Mouse (Mus musculus): Measurements from ENCODE around the gene Map3k12.

Gene Map3k12

DNA sequence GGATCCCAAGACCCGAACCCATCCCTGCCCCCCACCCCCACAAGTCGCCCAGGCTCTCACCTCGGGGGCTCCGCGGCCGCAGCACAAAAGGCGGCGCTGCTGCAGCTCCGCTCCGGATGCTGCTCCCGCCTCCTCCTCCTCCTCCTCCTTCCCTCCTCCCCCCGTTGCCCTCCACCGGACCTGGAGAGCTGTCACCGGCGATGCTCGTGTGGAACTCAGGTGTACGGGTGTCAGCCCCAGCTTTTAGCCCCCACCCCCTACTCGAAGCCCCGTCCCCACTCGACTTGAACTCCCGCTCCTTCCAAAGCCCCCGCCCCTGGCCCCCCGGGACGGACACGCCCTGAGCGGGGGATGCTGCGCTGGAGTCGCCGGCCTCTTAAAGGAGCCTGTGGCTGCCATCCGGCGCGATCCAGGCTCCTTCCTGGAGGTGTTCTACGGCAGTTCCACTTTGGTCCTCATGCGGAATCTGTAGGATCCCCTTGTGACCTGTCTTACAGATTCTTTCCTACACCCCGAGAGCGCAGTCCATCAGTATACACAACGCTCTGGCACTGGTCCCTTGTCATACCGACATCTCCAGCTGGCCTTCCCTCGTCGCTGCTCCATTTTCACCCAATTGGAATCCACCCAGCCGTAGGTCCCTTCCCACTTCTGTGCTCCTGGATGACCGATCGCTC, at the start of gene Map3k12:
TSS of gene Map3k12 (minus strand) at position 337 of the 677 bp plus-strand sequence.
- peak; percentile 81 for DNase-seq

DNA sequence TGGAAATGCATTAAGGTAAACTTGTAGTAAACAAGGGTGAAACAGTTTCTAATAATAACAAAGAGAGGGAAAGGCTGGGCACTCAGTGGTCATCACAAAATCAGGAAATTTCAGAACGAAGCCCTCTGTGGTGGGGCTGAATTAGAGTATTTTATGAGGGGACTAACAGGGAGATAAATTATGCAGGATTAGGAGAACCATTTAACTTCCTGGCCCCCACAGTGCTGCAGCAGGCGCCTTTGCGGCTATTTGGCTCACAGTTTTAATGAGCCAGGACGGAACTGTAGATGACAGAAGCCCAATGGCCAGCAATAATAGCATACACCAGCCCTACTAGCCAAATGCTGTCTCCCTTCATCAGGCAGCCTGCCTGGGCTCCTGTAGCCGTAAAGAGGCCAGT, 46.8 kb upstream of the Map3k12 start:
- DNase-seq: no peak

DNA sequence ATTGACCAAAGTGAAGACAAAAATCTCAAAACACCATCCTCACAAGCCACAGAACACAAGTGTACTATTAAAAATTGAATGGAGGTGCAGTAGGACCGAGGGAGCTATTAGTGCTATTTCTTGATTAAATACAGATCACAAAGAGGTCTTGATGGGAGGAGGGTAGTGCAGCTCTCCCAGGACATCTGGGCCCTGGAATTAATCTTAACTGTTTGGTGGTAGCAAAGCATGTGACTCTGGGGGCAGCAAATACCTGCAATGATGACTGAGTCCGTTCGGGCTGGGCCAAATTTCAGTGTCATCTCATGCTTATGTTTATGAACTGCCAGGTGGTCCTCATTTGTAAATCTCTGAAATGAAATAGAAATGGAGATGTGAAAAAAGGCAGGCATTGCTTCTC, 46.2 kb upstream of the Map3k12 start:
- DNase-seq: no peak

DNA sequence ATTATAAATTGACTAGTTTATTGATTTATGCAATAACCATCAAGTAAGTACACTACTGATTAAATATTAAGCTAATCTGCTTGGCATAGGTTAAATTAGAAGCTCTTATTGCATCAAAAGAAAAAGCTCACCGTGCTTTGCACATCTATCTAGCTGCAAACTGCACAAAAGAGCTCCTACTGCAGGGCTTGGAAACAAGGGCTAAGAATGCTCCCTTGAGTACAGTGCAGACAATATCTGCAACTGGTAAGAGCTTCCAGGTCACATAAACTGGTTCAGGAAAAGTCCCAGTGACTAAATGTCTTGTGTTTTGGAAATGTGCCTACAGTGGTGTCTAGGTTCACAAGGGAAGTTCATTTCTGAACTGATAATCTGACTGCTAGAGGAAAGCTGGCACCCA, 45.6 kb upstream of the Map3k12 start:
- no peak for DNase-seq

DNA sequence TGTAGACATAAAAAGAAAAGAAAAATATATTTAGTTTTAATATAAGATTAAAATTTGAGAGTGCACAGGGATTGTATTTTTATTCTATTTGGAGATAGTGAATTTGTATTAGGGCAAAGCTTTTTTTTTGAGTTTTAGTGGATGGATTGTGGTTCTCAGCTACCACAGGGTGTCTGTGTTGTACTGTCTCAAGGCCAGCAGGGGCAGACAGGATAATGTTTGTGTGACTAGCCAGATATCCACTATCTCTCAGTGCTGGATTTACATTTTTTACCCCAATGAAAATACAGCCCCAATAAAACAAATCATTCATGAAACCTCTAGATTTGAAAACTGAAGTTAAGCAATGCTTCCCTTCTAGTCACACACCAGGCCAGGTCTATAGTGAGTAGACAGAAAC, 40.7 kb upstream of the Map3k12 start:
- DNase-seq: no peak

DNA sequence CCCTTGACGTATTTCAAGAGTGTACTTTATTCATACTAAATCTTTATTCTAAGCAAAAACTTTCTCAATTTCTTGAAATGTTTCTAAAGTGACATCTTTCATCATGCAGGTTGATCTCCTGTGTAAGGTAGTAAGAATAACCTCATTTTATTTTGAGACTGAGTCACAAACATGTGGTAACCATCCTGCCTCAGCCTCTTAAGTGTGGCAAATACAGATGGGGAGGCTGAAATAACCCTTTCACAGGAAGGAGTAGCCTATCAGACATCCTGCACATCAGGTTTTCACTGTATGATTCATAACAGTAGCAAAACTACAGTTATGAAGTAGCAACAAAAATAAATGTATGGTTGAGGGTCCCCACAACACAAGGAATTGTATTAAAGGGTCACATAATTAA, 38.7 kb upstream of the Map3k12 start:
- DNase-seq: no peak

DNA sequence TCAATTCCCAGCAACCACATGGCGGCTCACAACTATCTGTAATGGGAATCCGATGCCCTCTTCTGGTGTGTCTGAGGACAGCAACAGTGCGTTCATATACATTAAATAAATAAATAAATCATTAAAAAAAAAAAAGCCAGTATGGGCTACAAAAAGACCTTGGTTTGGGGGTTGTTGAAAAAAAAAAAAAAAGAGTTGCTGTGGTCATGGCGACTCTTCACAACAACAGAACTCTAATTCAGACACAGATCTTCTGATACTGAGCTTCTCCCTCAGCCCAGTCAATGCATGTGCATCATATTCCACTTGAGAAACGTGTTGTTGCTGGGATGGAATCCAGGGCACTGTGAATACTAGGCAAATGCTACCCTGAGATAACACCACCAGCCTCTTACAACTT, 35.7 kb upstream of the Map3k12 start:
- DNase-seq: no peak

DNA sequence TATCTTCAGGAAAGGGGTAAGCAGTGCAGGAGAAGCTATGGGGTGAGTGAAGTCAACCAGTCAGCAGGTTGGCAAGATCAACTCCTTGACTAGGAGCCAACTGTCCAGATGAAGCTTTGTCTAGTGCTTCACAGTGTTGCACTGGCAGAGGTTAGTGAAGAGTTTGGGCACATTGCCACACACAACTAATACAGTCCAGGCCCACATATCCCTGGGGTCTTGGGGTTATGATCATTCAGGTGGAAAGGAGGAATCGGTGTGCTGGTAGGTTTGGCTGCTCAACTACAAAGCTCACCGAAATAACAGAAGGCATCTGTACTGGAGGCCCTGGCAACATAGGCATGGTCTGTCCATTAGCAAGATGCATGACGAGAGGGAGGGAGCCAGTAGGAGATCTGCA, 30.6 kb upstream of the Map3k12 start:
- peak; percentile 90 for DNase-seq

DNA sequence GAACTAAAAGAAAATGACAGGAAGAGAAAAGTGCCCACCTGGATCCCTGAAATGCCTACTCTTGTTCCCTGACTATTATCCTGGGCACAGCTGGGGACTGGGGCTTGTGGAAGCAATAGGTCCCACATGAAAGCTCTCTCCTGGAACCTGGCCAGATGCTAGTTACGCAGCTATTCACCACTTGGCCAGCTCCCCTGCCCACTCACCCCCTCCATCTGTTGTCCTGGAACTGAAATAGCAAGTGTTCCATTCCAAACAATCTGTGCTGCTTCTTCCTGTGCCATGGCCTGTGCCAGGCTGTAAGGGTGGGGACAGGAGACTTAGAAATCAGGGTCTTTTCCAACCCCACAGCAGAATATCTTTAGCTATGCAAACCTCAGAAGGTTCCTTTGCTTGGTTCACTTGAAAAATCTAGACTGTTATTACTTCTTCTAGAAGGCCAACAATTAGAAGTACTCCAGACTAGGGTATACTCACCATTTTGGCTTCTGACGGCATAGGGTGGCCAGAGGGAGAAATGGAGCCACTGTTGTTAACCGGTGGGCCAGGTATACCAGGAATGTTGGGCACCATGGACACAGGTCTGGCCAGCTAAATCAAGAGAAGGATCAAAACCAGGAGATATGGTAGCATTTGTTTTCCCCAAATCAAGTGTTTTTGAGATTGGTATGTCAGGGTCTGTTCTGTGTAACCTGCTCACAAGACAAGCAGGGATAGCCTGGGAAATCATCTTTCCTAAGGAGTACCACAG, 30.0 kb upstream of the Map3k12 start:
- DNase-seq: peak; percentile 98

DNA sequence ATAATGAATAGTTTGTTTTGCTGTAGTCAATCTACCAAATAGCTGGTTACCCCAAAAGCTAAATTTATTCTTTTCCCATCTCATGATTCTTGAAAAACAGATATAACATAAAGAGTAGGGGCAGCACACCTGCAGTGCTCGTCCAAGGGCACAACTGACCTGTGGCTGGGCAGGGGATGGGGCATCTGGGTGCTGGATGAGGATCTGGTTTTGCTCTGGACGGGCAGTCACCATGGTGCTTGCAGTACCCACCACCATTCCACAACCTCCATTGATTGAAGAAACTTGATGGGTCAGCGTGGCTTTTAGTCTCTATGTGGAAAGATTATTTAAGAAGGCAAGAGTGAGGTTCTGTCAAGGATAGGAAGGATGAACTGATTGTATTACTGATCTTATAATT, 29.4 kb upstream of the Map3k12 start:
- DNase-seq: no peak

DNA sequence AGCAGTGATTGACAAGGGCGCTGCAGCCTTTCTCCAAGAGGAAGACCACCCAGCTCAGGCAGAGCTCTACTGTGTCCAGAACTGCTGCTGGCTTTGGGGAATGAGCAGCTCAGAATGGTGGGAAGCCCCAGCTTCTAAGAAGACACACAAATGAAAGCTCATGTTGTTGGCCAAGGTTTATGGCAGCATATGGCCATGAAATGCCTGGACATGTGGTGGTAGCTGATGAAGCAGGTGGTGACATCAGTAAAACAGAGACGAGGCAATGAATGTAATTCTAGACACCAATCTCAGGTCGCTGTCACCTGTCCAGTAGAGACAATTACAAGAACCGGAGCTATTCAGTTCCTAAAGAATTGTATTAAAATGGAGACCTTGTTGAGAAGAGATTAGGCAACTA, 27.9 kb upstream of the Map3k12 start:
- DNase-seq: peak; percentile 89

DNA sequence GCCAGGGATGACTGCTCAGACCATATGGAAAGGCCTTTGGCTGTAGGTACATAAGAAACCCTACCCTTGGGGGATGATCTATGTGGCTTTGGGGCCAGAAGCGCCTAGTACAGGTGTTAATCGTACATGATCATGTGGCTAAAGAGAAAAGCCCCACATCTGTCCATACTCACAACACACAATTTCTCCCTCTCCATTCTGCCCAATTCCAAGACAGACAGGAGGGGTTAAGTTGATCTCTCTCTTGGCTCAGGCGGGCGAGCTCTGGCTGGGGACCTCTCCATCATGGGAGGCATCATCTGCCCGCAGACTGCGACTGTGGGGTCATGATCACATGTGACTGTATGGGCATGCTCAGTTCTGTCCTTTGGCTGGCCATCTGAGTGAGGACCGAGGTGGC, 17.1 kb upstream of the Map3k12 start:
- DNase-seq: no peak

DNA sequence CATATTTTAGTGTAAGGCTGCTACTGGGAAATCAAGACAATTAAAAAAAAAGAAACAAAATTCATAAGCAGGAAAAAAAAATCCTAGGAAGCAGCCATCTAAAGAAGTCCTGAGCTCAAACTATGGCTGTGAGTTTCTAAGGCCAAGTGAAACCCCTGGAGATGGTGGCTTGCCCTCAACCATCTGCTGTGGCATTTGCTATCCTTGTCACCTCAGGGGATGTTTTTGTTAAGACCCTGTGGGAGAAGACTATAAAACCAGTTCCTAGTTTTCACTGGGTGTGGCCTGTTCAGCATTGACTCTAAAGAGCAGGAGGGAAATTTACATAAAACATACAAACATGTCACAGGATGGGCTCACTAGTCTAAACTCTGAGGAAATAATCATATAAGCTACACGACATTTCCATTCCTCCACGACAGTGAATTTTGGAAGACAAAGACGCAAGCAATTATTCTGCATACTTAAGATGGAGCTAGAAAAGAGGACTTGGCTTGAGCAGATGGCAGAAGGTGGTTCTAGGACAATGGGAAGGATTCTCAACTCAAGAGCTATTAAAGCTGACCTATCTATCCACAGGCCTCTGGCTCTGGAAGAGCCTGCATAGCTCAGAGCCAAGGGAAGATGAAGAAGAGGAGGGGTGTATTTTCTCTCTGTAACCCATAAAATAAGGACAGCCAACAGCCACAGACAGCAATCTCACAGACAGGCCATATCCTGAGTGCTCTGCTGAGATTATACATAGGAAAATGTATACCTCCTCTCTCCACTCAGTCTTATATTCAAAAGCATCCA, 15.4 kb upstream of the Map3k12 start:
- DNase-seq: peak; percentile 57

DNA sequence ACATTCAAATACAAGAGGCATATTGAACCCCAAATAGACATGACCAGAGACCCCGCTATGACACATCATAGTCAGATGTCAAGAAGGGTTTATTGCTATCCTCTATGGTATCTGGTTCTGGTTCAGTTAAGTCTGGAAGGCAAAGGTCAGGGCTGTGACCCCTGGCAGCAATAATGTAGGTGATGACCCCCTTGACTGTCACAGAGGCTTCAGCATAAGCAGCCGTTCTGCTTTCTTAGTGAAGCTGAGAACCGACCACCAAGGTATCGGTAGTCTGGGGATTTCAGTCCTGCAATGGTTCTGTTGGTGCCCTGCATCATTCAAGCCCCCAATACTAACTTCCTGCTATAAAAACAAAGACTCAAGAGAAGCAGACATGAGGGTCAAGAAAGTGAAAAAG, 14.7 kb upstream of the Map3k12 start:
- DNase-seq: no peak

DNA sequence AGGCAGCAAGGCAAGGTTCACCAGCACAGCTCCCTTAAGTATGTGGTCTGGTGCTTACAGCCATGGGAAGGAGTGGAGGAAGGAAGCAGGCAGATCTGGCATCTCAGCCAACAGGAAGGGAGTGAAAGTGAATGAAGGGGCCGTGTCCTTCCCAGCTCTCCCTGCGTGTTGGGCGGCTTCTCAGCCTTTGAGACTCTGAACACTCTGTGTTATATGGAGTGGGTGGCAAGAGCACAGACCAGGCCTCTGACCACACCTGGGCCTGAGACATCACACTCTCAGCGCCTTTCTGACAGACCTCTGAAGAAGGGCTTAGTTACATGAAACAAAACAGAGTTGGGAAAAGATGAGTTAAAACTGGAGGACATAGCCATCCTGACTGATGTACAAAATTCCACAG, 13.7 kb upstream of the Map3k12 start:
- no peak for DNase-seq

DNA sequence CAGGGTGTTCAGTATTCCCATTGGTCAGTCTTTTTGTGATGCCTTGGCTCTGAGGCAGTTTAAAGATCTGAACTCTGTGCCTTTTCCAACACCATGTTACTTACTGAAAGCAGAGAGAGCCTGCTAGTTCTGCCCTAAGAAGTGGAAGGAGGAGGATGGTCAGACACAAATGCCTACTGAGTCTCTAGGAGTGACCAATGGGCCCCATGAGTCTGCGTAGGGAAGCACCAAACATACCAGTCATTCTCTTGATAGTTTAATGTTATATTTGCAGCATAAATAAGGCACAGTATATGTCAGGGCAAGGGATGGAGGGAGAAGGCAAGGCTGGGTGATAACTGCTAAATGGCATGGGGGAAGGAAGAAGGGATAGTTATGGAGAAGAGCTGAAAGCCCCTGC, 11.5 kb upstream of the Map3k12 start:
- DNase-seq: no peak

DNA sequence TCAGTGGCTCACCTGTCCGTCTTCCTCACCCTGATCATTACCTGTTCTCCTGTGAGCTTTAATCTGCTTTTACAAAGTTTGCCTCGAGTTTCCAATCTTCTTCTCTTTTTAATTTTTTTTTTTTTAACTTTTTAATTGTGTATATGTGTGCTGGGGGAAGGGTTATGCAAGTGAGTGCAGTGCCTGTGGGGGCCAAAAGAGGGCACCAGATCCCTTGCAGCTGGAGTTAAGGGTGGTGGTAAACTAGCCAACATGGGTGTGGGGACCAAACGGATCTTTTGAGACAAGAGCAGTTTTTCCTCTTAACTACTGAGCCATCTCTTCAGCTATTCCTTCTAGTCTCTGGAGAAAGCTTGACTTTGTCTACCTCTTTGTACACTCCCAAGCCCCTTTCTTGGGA, 11.1 kb upstream of the Map3k12 start:
- no peak for DNase-seq

DNA sequence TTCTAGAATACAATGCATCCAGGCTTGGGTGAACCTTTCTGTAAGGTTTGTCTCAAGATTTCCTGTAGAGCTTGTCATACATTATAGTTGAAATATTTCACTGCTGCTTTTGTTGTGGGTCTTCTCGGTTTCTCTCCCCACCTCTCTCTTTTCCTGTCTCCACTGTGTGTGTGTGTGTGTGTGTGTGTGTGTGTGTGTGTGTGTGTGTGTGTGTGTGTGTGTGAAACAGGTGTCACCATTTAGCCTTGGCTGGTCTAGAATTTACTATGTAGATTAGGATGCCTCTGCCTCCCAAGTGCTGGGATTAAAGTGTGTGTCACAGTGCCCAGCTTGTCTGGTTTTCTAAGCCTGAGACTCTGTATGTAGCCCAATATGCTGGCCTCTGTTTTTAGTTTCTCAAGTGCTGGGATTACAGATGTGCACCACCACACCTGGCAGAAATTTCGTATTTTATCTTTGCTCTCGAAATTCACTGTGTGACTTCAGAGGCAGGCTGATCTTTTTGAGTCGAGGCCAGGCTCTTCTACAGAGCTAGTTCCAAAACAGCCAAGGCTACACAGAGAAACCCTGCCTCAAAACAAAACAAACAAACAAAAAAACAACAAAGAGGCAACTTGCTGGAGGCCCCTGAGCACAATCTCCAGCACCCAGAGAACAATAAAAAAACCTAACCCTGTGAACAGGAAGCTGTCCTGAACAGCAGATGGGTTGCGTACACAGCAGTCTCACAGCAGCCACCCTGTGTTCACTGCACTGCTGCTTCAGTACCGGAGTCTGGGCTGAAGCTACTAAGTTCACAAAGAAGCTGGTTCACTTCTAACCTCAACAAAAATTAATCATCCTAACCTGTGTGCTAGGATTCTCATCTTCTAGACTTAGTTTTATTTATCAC, 9.5 kb upstream of the Map3k12 start:
- no peak for DNase-seq

DNA sequence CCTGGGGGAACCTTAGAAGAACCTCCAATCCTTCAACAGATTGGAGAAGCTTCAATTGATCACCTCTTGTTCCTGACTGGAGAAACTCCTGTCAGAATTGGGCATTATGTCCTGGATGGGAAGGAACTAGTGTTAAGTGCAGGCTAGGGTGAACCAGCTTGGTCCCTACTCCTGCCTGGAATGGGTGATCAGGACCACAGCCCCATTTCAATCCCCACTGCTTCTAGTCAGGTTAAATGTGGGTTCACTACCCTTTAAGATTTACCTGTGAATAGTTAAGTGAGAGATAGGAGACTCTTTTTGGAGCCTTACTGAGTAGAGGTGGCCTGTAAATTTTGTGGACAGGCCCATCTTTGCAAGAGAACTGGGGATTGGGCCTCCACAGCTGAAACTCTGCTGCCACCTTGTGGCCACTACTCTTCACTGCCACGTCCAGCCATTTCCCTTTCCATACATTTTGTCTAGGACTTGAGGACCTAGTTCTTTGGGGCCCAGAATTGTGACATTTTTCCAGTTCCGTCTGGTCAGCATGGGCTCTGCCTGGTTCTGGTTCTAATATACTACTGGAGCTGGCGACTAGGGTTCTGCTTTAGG, 8.1 kb upstream of the Map3k12 start, which contains the start of gene Npff:
TSS of gene Npff (minus strand) at position 51 of the 594 bp plus-strand sequence.
- peak; percentile 83 for DNase-seq

DNA sequence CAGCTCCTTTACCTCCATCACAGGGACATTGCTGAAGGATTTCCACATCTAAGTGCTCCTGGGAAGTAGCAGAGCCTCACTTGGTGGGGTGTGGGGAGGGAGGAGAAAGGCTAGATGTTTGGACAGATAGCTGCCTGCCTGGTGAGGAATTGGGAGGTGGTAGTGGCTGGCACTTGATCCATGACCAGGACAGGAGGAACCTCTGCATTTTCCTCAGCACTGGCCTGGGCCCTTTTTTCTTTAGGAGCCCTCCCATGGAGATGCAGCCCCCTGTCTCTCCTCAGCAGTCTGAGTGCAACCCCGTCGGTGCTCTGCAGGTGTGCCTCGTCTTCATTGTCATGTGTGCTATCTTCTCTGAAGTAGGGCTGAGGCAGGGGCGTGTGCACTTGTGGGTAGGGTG, 4.6 kb upstream of the Map3k12 start:
- DNase-seq: no peak

DNA sequence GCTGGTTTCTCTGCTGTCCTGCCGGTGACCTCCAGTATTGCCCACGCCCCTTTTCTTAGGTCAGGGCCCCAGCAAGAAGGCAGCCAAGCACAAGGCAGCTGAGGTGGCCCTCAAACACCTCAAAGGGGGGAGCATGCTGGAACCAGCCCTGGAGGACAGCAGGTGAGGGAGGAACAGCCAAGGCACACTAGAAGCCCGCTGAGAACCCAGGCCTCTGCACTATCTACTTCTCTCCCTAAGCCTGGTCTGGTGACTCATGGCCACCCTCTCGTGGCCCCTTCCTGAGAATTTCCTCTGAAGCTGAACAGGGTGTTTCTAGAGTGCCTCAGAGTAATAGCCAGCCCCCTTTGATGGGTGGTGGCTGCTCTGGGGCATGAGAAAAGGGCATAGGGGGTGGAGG, 3.6 kb upstream of the Map3k12 start:
- no peak for DNase-seq
